Mouse (Mus musculus): ENCODE results near the gene Cdk5r2.

GRCm38 (mm10) chr1:74859223-74859984 is 4.7 kb downstream of the Cdk5r2 start:
- TF ChIP-seq GATA1 (IDR thresholded peaks at IDR 0.05; ENCODE audit: borderline replicate concordance, low read length) (no peak), FLI1 (IDR thresholded peaks at IDR 0.05; ENCODE audit: low read length) (no peak)
